Mouse (Mus musculus): ENCODE measurements around the gene Smarcb1.
"Not testable (repeated sequence)": the region's sequence is repeated elsewhere in the genome, so short reads cannot be mapped to it uniquely, and the experiment has no call there.

Gene Smarcb1

GRCm38 (mm10) chr10:75889406-75890153, 31.8 kb downstream of the Smarcb1 start:
- DNase-seq (ENCODE audit: low spot score in 2 of 2), result no peak

GRCm38 (mm10) chr10:75887504-75887903, 33.9 kb downstream of the Smarcb1 start:
- not testable (repeated sequence) for DNase-seq (ENCODE audit: low spot score in 2 of 2)

GRCm38 (mm10) chr10:75884742-75885141, 36.7 kb downstream of the Smarcb1 start:
- no peak for DNase-seq (ENCODE audit: low spot score in 2 of 2)

- peak; percentile 19 to 63 for DNase-seq (ENCODE audit: low spot score in 2 of 2)
These were observed 38.2 kb downstream of the Smarcb1 start for GRCm38 (mm10) chr10:75883232-75883552.

- no peak for DNase-seq (ENCODE audit: low spot score in 2 of 2)
These were observed 38.8 kb downstream of the Smarcb1 start for GRCm38 (mm10) chr10:75882433-75883231.

GRCm38 (mm10) chr10:75881578-75882432, 39.6 kb downstream of the Smarcb1 start:
- no peak for DNase-seq (ENCODE audit: low spot score in 2 of 2)

- no peak for DNase-seq (ENCODE audit: low spot score in 2 of 2)
These were observed 40.4 kb downstream of the Smarcb1 start for GRCm38 (mm10) chr10:75880771-75881577.

GRCm38 (mm10) chr10:75880351-75880750, 41.1 kb downstream of the Smarcb1 start:
- DNase-seq (ENCODE audit: low spot score in 2 of 2), result no peak

- no peak for DNase-seq (ENCODE audit: low spot score in 2 of 2)
These were observed 42.6 kb downstream of the Smarcb1 start for GRCm38 (mm10) chr10:75878836-75879235.

GRCm38 (mm10) chr10:75873543-75874170, 47.8 kb downstream of the Smarcb1 start:
- DNase-seq (ENCODE audit: low spot score in 2 of 2), result no peak

GRCm38 (mm10) chr10:75872915-75873542, 48.4 kb downstream of the Smarcb1 start:
- no peak for DNase-seq (ENCODE audit: low spot score in 2 of 2)

GRCm38 (mm10) chr10:75872025-75872914, 49.1 kb downstream of the Smarcb1 start:
- DNase-seq (ENCODE audit: low spot score in 2 of 2), result no peak

GRCm38 (mm10) chr10:75861587-75861986, 59.8 kb downstream of the Smarcb1 start:
- DNase-seq (ENCODE audit: low spot score in 2 of 2), result no peak

GRCm38 (mm10) chr10:75860746-75861145, 60.7 kb downstream of the Smarcb1 start:
- no peak for DNase-seq (ENCODE audit: low spot score in 2 of 2)

GRCm38 (mm10) chr10:75859786-75860470, 61.5 kb downstream of the Smarcb1 start, which contains the start of gene Mif:
Gene Mif, minus strand, starts transcription at chr10:75860240.
- DNase-seq (ENCODE audit: low spot score in 2 of 2), result peak; percentile 72 to 85

- no peak for DNase-seq (ENCODE audit: low spot score in 2 of 2)
These were observed 62.2 kb downstream of the Smarcb1 start for GRCm38 (mm10) chr10:75859107-75859746.

- DNase-seq (ENCODE audit: low spot score in 2 of 2), result no peak
These were observed 63.8 kb downstream of the Smarcb1 start for GRCm38 (mm10) chr10:75857598-75857997.

GRCm38 (mm10) chr10:75856976-75857375, 64.4 kb downstream of the Smarcb1 start:
- DNase-seq (ENCODE audit: low spot score in 2 of 2), result no peak
